Mouse (Mus musculus): ENCODE data around the gene Mrto4.

DNA sequence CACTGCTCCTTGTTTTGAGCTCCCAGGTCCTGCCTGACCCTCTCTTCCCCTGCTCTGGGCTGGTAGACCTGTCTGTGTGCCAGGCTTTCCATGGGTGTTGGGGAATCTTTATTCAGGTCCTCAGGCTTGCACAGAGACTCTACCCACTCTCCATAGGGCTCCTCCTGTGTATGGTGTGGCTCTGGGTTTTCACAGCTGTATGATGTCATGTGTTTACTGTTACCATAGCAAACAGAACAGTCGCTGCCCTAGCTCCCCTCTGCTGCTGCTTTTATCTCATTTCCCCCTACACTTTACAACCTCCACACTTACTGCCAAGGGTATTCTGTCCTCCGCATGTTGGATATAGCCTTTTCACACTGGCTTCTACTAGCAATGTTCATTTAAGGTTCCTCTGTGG is 43.1 kb upstream of the Mrto4 start:
- TF ChIP-seq CTCF (conservative IDR thresholded peaks at IDR 0.05 in 1 of 2, IDR thresholded peaks at IDR 0.05 in 1 of 2; ENCODE audit: low read depth in 2 of 2, low read length in 2 of 2) (no peak), NRF1 (IDR thresholded peaks at IDR 0.05; ENCODE audit: low read depth, low read length) (no peak), RAD21 (IDR thresholded peaks at IDR 0.05; ENCODE audit: low read depth, low read length) (no peak), ZC3H11A (IDR thresholded peaks at IDR 0.05; ENCODE audit: low read depth, low read length) (no peak), EP300 (IDR thresholded peaks at IDR 0.05; ENCODE audit: low read length) (no peak), HCFC1 (IDR thresholded peaks at IDR 0.05; ENCODE audit: low read depth, low read length) (no peak), NELFE (IDR thresholded peaks at IDR 0.05; ENCODE audit: low read depth, low read length) (no peak), RCOR1 (conservative IDR thresholded peaks at IDR 0.05; ENCODE audit: low read depth, low read length) (no peak), CHD2 (IDR thresholded peaks at IDR 0.05; ENCODE audit: low read length) (no peak), ZKSCAN1 (IDR thresholded peaks at IDR 0.05; ENCODE audit: borderline replicate concordance, low read depth, low read length) (no peak), ZMIZ1 (IDR thresholded peaks at IDR 0.05; ENCODE audit: low read depth, low read length) (no peak), TBP (conservative IDR thresholded peaks at IDR 0.05; ENCODE audit: low read depth, low read length) (no peak), BHLHE40 (IDR thresholded peaks at IDR 0.05; ENCODE audit: low read depth, low read length) (no peak)
